Mouse (Mus musculus) liver, adult 2 months (tissue): ENCODE results near the gene Crybb2.

Source experiments
- CTCF ChIP-seq: fragments of 200-500 bp; IDR thresholded peaks from 2 replicates; pipeline ENCODE4 v1.5.1; 2011; ENCODE audit warnings: low read depth, low read length, control low read depth
- POLR2A ChIP-seq: fragments of 200-500 bp; IDR thresholded peaks from 2 replicates; pipeline ENCODE4 v1.6.1; 2011; ENCODE audit warnings: low read length, control low read depth; ENCODE audit not compliant: insufficient read depth; ENCODE audit errors: extremely low read depth

DNA sequence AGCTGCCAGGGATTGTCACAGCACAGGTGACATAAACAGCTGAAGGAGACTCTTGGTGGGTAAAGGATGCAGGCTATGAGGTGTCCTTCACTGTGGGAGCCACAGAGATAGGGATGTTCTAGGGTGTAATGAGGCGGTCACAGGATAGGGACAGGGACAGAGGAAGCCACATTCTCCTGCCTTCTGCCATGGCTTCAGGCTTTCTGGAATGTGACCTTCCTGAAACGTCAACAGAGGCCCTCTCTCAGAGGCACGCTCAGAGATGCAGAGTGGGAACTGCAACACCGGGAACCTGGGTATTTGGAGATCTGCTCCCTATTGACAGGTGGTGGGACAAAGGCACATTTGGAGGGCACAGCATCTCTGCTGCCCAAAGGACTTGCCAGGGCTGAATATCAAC is 17.1 kb upstream of the Crybb2 start:
- TF ChIP-seq CTCF (no peak), POLR2A (no peak)
